Mouse (Mus musculus) embryonic facial prominence, embryonic 14.5 days (tissue): ENCODE results near the gene Krtap28-10. TPM values are rescaled to one million over a fixed set of nuclear protein-coding genes. Genes with fewer than 3 reads are reported as not detected.

ENCODE experiments used
- ATAC-seq: fragments of 200-750 bp; cut with Nextera tagmentation; 2 replicates; pipeline ENCODE4 v1.8.0; 2017; ENCODE audit warnings: low read depth, moderate number of reproducible peaks, moderate TSS enrichment
- DNase-seq: peaks from one replicate; pipeline ENCODE4 v3.0.0-alpha.2; 2015; ENCODE audit warnings: low spot score
- H3K27ac ChIP-seq: fragments of 300-500 bp; sonication (generic); replicated peaks from 2 replicates; pipeline ENCODE4 v1.5.1; 2014; ENCODE audit warnings: low read depth, mild to moderate bottlenecking, low read length, moderate library complexity
- H3K27me3 ChIP-seq: fragments of 300-500 bp; sonication (generic); replicated peaks from 2 replicates; pipeline ENCODE4 v1.6.1; 2014; ENCODE audit warnings: low read length; ENCODE audit not compliant: control insufficient read depth, insufficient read depth
- H3K36me3 ChIP-seq: fragments of 300-500 bp; sonication (generic); 2 replicates; pipeline ENCODE4 v1.6.1; 2014; ENCODE audit warnings: low read length, mixed read lengths; ENCODE audit not compliant: control insufficient read depth, insufficient read depth
- H3K4me1 ChIP-seq: fragments of 300-500 bp; sonication (generic); 2 replicates; pipeline ENCODE4 v1.6.1; 2014; ENCODE audit warnings: antibody characterized with exemption, low read length; ENCODE audit not compliant: control insufficient read depth, insufficient read depth
- H3K4me2 ChIP-seq: fragments of 300-500 bp; sonication (generic); 2 replicates; pipeline ENCODE4 v1.6.1; 2014; ENCODE audit warnings: low read depth, mild to moderate bottlenecking, low read length, moderate library complexity, mixed read lengths
- H3K4me3 ChIP-seq: fragments of 300-500 bp; sonication (generic); 2 replicates; pipeline ENCODE4 v1.5.1; 2014; ENCODE audit warnings: low read depth, mild to moderate bottlenecking, low read length
- H3K9ac ChIP-seq: fragments of 300-500 bp; sonication (generic); 2 replicates; pipeline ENCODE4 v1.6.1; 2014; ENCODE audit warnings: low read depth, mild to moderate bottlenecking, low read length, moderate library complexity, mixed read lengths
- H3K9me3 ChIP-seq: fragments of 300-500 bp; sonication (generic); 2 replicates; pipeline ENCODE4 v1.6.1; 2016; ENCODE audit warnings: low read length; ENCODE audit not compliant: control insufficient read depth
- WGBS: fragments of 180-500 bp; shearing (Covaris S2); extraction: QIAGEN DNeasy Blood & Tissue Kit; methylation state at CpG from one replicate; pipeline ENCODE4 v1.1.7; 2014; 5-methylcytosine and 5-hydroxymethylcytosine counted together
- polyA plus RNA-seq: library from polyadenylated mRNA; unstranded; fragments of >200 nt; fragmentation: Nextera tagmentation; extraction: Ambion mirVana; gene quantifications from 2 replicates; pipeline ENCODE4 v1.2.1, GENCODE M21; 2014

Gene Krtap28-10
- polyA plus RNA-seq, 1 experiment from 2014 or later, result 0.36 TPM

DNA sequence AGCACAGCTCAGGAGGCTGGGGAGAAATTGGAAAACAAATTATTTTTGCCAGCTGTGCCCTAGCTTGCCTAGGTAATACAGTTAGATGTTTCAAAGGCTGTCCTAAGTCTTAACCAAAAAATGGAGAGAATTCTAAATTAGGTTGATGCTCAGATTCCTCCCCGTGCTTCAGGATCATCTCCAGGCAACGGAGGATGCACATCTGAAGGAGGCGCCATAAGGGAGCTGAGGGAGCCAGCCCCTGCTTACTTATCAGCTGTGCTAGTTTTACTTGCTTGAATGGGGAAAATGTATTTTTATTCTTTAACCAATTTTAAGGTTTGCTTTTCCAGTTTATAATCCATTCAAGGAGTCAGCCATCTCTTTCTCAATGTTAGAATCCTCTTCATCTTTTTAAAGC lies 48.3 kb downstream of the Krtap28-10 start:
- Histone ChIP-seq H3K4me1 (no peaks in the 10 kb centered on the region), H3K9me3 (no peaks in the 10 kb centered on the region), H3K4me3 (no peak overlapping the region), H3K9ac (no peak overlapping the region), H3K27ac (no peak overlapping the region), H3K4me2 (no peak overlapping the region), H3K27me3 (no peaks in the 10 kb centered on the region), H3K36me3 (no peaks in the 10 kb centered on the region)
- 78% methylated on average over 3 of the region's 3 CpGs for WGBS
- DNase-seq (no peak), ATAC-seq (no peak)

DNA sequence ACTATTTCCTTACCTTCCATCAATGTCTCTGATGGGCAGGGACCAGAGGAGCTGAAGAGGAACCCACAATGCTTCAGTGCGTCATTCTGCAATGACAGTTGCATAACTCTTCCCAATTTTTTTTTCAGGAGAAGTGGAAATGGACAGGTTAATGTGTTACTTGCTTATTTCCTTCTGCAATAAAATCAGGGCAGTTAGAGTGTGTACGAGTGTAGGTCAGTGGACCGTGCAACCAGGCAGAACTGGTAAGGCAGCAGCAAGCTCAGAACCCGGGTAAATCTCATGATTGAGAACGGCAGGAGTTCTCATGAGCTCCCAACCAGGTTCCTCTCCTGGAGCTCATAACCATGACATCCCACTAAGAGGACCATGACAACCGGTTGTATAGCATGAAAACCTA lies 50.2 kb downstream of the Krtap28-10 start:
- no peaks in the 10 kb centered on the region for H3K27me3 ChIP-seq
- no peaks in the 10 kb centered on the region for H3K4me1 ChIP-seq
- H3K27ac ChIP-seq, result no peak overlapping the region
- H3K9ac ChIP-seq, result no peak overlapping the region
- no peaks in the 10 kb centered on the region for H3K9me3 ChIP-seq
- DNase-seq, result no peak
- H3K4me2 ChIP-seq, result no peak overlapping the region
- ATAC-seq, result no peak
- no peaks in the 10 kb centered on the region for H3K36me3 ChIP-seq
- no peak overlapping the region for H3K4me3 ChIP-seq
- WGBS, result 91% methylated on average over 6 of the region's 6 CpGs

DNA sequence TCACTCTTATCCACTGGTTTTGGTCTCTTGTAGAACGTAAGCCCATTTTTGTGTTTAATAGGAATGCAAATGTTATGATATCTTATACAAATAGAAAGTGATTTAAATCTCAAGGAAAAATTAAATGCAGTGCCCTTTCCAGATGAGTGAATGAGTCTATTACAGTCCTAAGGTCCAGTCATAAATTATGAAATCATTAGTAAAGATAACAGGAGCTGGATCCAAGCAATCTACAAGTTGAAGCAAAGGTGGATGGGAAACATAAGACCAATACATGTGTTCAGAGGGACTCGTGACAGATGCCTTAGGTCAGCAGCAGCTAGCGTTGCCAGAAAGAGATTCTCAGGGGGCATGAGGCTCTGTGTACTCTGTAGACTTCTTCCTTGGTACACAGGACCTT lies 50.7 kb downstream of the Krtap28-10 start:
- WGBS, result 88% methylated on average over 3 of the region's 3 CpGs
- Histone ChIP-seq H3K27ac (no peak overlapping the region), H3K9ac (no peak overlapping the region)

More for the DNA sequence above, 50.7 kb downstream of the Krtap28-10 start:
- Histone ChIP-seq H3K27me3 (no peaks in the 10 kb centered on the region), H3K4me3 (no peak overlapping the region), H3K36me3 (no peaks in the 10 kb centered on the region), H3K4me1 (no peaks in the 10 kb centered on the region), H3K4me2 (no peak overlapping the region), H3K9me3 (no peaks in the 10 kb centered on the region)
- no peak for ATAC-seq
- no peak for DNase-seq

Other genes starting within 250 kb of the Krtap28-10 start
- gene Agfg1, start 203.0 kb downstream of the Krtap28-10 start, polyA plus RNA-seq, result 41.9 and 42.4 TPM in 2 replicates
- 0.26 and 0.58 TPM in 2 replicates for gene A030005L19Rik, start 129.2 kb downstream of the Krtap28-10 start, polyA plus RNA-seq
- gene A030014E15Rik, start 117.6 kb downstream of the Krtap28-10 start, polyA plus RNA-seq, result 0.29 TPM in 1 of 2 replicates, not detected in the other
- gene Gm6217, start 111.1 kb downstream of the Krtap28-10 start, polyA plus RNA-seq, result not detected in 2 replicates
- gene A030003K21Rik, start 99.1 kb downstream of the Krtap28-10 start, polyA plus RNA-seq, result not detected in 2 replicates
- gene Gm7544, start 86.5 kb downstream of the Krtap28-10 start, polyA plus RNA-seq, result not detected in 2 replicates
- gene Gm47955, start 82.2 kb downstream of the Krtap28-10 start, polyA plus RNA-seq, result not detected in 2 replicates
- gene Gm47959, start 41.9 kb downstream of the Krtap28-10 start, polyA plus RNA-seq, result not detected in 2 replicates
- gene Slc19a3, start 4.0 kb downstream of the Krtap28-10 start, polyA plus RNA-seq, result 0.29 and 0.72 TPM in 2 replicates
- not detected in 2 replicates for gene Gm47969, start 2.5 kb upstream of the Krtap28-10 start, polyA plus RNA-seq
- gene A030005K14Rik, start 16.9 kb upstream of the Krtap28-10 start, polyA plus RNA-seq, result not detected in 2 replicates
- 0.29 TPM in 1 of 2 replicates, not detected in the other for gene Krtap28-13, start 18.4 kb upstream of the Krtap28-10 start, polyA plus RNA-seq
- 0.47 and 1.1 TPM in 2 replicates for gene Ccl20, start 74.3 kb upstream of the Krtap28-10 start, polyA plus RNA-seq
- gene Daw1, start 117.3 kb upstream of the Krtap28-10 start, polyA plus RNA-seq, result 0.48 and 0.78 TPM in 2 replicates